Mouse (Mus musculus) hindbrain, embryonic 10.5 days (tissue): ENCODE data around the gene Rnf11. TPM values are rescaled to one million over a fixed set of nuclear protein-coding genes. Genes with fewer than 3 reads are reported as not detected.

Experiments used
- DNase-seq: peaks from one replicate; pipeline ENCODE4 v3.0.0-alpha.2; 2017; ENCODE audit warnings: low spot score
- H3K27ac ChIP-seq: fragments of 300-500 bp; sonication (generic); 2 replicates; pipeline ENCODE4 v1.5.1; 2016; ENCODE audit warnings: mild to moderate bottlenecking, moderate library complexity
- H3K27me3 ChIP-seq: fragments of 300-500 bp; sonication (generic); 2 replicates; pipeline ENCODE4 v1.6.1; 2016; ENCODE audit warnings: mild to moderate bottlenecking; ENCODE audit not compliant: poor library complexity, insufficient read depth, severe bottlenecking
- H3K36me3 ChIP-seq: fragments of 300-500 bp; sonication (generic); 2 replicates; pipeline ENCODE4 v1.6.1; 2016; ENCODE audit warnings: mild to moderate bottlenecking, moderate library complexity
- H3K4me1 ChIP-seq: fragments of 300-500 bp; sonication (generic); replicated peaks from 2 replicates; pipeline ENCODE4 v1.6.1; 2016; ENCODE audit warnings: mild to moderate bottlenecking
- H3K4me3 ChIP-seq: fragments of 300-500 bp; sonication (generic); 2 replicates; pipeline ENCODE4 v1.5.1; 2016; ENCODE audit warnings: mild to moderate bottlenecking, moderate library complexity
- H3K9me3 ChIP-seq: fragments of 300-500 bp; sonication (generic); 2 replicates; pipeline ENCODE4 v1.6.1; 2016; ENCODE audit warnings: mild to moderate bottlenecking, moderate library complexity
- WGBS: fragments of 180-500 bp; shearing (Covaris S2); methylation state at CpG from one replicate; pipeline ENCODE4 v1.1.7; 2016; 5-methylcytosine and 5-hydroxymethylcytosine counted together
- polyA plus RNA-seq: library from polyadenylated mRNA; unstranded; fragments of >200 nt; fragmentation: Nextera tagmentation; extraction: Ambion mirVana; gene quantifications from 2 replicates; pipeline ENCODE4 v1.2.1, GENCODE M21; 2016

The Rnf11 gene
- polyA plus RNA-seq, 1 experiment from 2014 or later: 30.3 TPM

DNA sequence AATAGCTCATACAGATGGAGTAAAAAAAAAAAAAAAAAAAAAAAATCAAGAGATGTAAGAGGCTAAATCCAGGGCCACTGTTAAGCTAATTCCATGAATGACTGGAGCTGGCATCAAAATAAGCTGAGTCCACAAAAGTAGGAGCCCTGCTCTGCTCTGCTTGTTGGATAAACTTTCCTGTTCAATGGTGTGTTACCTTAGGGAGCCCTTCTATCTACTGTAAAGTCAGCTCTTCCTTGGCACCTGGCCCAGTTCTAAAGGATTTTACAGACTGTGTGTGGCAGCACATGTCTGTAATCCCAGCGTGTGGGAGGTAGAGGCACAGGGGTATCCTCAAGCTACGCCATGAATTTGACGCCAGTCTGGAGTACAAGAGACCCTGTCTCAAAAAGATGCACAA, 43.5 kb downstream of the Rnf11 start:
- Histone ChIP-seq H3K9me3 (no peaks in the 10 kb centered on the region), H3K27me3 (no peaks in the 10 kb centered on the region), H3K4me1 (peaks cover 3% of the 10 kb centered on the region; the same call in 1 of the 2 replicates), H3K4me3 (no peak overlapping the region), H3K36me3 (peaks cover 11% of the 10 kb centered on the region; the same call in 1 of the 2 replicates), H3K27ac (no peak overlapping the region)
- 95% methylated on average over 3 of the region's 3 CpGs for WGBS
- DNase-seq: no peak

DNA sequence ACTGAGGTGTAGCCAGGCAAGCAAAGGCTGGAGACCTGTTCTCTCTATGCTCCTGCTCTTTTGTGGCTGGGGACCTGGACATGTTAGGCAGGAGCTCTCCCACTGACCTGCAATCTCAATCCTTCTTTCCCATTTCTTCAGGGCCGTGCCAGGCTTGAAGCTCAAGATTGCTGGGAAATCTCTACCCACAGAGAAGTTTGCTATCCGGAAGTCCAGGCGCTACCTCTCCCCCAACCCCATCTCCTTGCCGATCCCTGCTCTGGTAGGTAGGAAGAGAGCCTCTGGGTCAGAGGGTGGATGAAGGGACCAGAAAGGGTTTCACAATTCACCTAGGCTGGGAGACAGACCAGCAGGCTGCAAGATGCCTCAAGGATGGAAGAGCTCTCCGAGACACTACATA, 44.1 kb downstream of the Rnf11 start:
- peaks cover 11% of the 10 kb centered on the region; the same call in 1 of the 2 replicates for H3K36me3 ChIP-seq
- peaks cover 2% of the 10 kb centered on the region; the same call in 1 of the 2 replicates for H3K4me1 ChIP-seq
- H3K27me3 ChIP-seq: no peaks in the 10 kb centered on the region
- H3K9me3 ChIP-seq: no peaks in the 10 kb centered on the region
- 95% methylated on average over 5 of the region's 5 CpGs for WGBS
- no peak for DNase-seq
- H3K4me3 ChIP-seq: no peak overlapping the region
- H3K27ac ChIP-seq: no peak overlapping the region

DNA sequence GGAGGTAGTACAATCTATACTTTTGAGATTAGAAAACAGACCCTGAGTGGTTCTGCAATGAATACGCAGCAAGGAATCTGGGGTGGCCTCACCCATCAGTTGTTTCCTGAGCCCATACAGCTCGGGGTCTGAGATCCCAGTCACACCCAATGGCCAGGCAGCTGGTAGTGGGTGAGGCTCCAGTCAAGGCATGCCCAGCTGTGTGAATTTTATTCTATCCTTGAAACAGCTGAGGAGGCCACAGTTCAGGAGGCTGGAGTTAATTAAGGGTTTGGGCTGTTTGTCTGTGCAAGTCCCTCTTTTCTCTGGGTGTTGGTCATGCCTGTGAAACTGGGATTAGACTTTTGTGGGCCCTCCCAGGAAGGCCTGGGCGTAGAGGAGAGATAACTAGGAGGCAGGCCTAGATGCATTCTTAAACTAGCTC, 44.7 kb downstream of the Rnf11 start:
- WGBS: 78% methylated on average over 3 of the region's 3 CpGs
- Histone ChIP-seq H3K27ac (no peak overlapping the region), H3K27me3 (no peaks in the 10 kb centered on the region), H3K4me3 (no peak overlapping the region), H3K9me3 (no peaks in the 10 kb centered on the region), H3K4me1 (no peaks in the 10 kb centered on the region; the same call in 1 of the 2 replicates), H3K36me3 (peaks cover 11% of the 10 kb centered on the region; the same call in 1 of the 2 replicates)
- DNase-seq: no peak

DNA sequence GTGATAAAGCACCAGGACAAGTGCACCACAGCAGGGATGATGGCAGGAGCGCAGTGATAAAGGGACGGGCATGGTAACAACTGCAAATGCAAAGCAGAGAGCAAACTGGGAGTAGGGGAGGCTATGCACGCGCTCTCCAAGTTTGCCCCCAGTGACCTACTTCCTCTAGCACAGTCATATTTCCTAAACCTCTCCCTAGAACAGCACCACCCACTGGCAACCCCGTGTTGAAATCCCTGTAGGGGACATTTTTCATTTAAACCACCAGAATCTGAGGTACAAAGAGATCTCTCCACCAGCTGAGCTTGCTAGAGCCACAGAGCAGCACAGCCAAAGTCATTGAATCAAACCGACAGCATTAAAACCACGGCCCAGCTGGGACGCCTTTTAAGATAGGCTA, 45.4 kb downstream of the Rnf11 start:
- Histone ChIP-seq H3K27ac (no peak overlapping the region), H3K4me3 (no peak overlapping the region), H3K27me3 (no peaks in the 10 kb centered on the region), H3K9me3 (no peaks in the 10 kb centered on the region), H3K4me1 (no peaks in the 10 kb centered on the region; the same call in 1 of the 2 replicates), H3K36me3 (peaks cover 10% of the 10 kb centered on the region; the same call in 1 of the 2 replicates)
- WGBS: 78% methylated on average over 8 of the region's 8 CpGs
- DNase-seq: no peak

DNA sequence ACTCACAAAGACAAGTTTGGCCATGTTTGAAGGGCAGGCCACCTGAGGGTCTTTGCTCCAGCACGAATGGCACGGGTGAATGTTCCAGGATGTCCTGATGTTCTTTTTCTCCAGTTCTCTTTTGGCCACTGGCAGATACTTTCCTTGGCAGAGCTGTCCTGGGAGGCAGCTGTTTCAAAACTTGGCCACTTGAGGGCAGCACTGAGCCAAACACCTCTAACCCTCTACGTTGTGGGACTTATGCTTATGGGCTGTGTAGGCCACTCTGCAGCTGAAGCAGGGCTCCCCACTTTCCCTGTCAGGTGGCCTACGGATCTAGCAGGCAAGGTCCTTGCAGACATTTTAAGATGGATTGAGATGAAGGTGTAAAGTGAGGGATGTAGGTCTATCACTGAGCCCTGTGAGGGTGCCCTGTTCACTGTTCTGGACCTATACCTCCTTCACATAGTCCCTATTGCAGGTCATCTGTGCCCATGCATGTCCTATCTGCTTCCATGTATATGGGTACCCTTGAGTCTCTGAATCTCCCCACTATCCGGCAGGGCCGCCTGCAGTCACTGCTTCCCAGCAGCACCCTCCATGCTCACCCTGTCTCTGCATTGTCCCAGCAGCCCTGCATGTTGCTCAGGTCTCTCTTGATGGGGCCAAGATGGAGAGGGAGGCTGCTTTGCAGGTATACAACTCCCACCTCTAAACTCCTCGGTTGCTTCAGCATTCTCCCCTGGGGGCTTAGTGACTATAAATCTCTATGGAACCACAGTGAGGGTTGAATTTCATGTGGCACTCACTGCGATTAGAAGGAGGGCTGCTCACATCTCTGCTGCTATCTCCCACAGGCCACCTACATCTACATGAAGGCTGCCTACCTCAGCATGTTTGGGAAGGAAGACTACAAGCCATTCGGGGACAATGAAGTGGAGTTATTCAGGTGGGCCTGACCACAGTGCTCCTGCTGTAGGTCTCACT, 46.3 kb downstream of the Rnf11 start:
- Histone ChIP-seq H3K9me3 (no peaks in the 10 kb centered on the region), H3K27me3 (no peaks in the 10 kb centered on the region), H3K4me1 (peaks cover 3% of the 10 kb centered on the region; the same call in 1 of the 2 replicates), H3K36me3 (peaks cover 8% of the 10 kb centered on the region; the same call in 1 of the 2 replicates), H3K4me3 (no peak overlapping the region), H3K27ac (no peak overlapping the region)
- DNase-seq: peak; percentile 71
- WGBS: 58% methylated on average over 9 of the region's 9 CpGs

DNA sequence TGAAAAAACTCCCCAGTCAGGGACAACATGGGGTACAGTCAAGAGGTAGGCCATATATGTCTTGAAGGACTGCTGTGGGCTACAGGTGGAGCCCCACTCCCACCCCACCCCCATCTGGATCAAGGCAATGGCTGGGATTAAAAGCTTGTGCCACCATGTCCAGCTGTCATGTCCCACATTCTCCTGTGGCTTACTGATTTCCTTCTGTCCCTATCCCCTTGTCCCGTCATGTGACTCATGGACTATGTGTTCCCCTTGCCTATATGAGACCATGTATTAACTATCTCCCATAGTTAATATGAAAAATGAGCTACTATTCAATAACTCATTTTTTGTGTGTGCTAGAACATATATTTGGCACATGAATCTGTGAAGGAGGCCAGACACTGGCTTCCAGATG, 50.3 kb downstream of the Rnf11 start:
- no peak overlapping the region for H3K4me3 ChIP-seq
- 94% methylated on average over 1 of the region's 1 CpGs for WGBS

DNA sequence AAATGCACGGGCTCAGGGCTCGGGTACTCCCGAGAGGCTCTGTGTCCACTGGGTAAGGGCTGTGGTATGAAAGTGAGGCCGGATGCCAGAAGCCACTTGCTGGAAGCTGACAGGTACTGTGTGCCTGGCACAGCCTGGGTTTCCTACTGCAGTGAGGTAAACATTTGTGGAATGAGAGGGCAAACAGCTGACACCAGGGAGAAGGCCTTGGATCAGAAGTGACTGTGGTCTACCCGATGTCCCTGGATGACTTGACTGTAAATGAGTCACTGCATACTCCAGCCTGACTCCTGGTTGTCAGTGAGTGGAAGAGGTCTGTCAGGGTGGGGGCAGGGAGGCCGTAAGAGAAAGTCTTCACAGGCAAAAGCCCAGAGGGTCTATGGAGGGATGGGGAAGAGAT, 50.9 kb downstream of the Rnf11 start:
- WGBS: 82% methylated on average over 6 of the region's 6 CpGs
- H3K9me3 ChIP-seq: no peaks in the 10 kb centered on the region
- no peak for DNase-seq
- H3K4me3 ChIP-seq: no peak overlapping the region
- peaks cover 24% of the 10 kb centered on the region for H3K4me1 ChIP-seq
- H3K36me3 ChIP-seq: no peaks in the 10 kb centered on the region
- no peak overlapping the region for H3K27ac ChIP-seq
- H3K27me3 ChIP-seq: no peaks in the 10 kb centered on the region

More for the DNA sequence above, 50.3 kb downstream of the Rnf11 start:
- H3K4me1 ChIP-seq: peaks cover 24% of the 10 kb centered on the region
- H3K9me3 ChIP-seq: no peaks in the 10 kb centered on the region
- H3K36me3 ChIP-seq: no peaks in the 10 kb centered on the region
- no peak for DNase-seq
- H3K27ac ChIP-seq: no peak overlapping the region
- H3K27me3 ChIP-seq: no peaks in the 10 kb centered on the region

DNA sequence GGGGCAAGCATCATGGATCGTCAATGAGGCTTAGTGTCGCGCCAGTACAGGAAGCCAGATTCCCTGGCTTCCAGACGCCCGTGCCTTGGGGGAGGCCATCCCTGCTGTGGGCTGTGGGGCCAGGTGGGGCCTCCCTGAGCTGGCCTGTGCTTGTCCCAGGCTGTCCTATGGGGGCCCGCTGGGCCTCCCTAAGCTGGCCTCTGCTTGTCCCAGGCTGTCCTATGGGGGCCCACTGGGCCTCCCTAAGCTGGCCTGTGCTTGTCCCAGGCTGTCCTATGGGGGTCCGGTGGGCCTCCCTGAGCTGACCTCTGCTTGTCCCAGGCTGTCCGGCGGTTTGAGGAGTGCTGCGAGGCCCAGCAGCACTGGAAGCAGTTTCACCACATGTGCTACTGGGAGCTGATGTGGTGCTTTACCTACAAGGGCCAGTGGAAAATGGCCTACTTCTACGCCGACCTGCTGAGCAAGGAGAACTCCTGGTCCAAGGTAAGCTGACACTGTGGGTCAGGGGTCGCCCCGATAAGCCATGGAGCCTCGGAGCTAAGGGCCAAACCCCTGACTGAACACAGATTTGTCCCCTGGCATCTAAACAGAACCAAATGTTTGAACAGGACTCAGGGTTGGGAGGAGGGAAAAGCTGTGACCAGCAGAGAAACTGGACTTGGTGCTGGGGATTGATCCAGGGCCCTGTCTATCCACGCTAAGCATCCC, 51.7 kb downstream of the Rnf11 start:
- no peak overlapping the region for H3K4me3 ChIP-seq
- H3K9me3 ChIP-seq: no peaks in the 10 kb centered on the region
- DNase-seq: no peak
- WGBS: 71% methylated on average over 16 of the region's 16 CpGs
- H3K36me3 ChIP-seq: no peaks in the 10 kb centered on the region
- peak overlapping the region; percentile 74 for H3K27ac ChIP-seq
- H3K27me3 ChIP-seq: no peaks in the 10 kb centered on the region
- peaks cover 24% of the 10 kb centered on the region for H3K4me1 ChIP-seq

DNA sequence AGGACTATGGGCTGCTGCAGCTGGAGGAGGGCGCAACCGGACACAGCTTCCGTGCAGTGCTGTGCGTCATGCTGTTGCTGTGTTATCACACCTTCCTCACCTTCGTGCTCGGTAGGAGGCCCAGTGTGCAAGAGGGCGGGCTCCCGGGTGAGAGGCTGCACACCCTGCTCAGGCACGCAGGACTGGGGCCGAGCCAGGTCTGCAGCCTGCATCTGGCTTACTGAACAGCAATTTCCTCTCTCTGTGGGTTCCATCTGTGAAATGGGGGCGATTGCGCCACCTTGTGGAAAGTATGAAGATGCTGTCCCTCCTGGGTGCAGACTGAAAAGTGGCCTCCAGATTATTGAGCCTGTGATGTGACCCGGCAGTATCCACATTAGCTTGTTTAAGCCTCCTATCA, 53.7 kb downstream of the Rnf11 start:
- H3K27me3 ChIP-seq: no peaks in the 10 kb centered on the region
- no peak overlapping the region for H3K4me3 ChIP-seq
- H3K9me3 ChIP-seq: no peaks in the 10 kb centered on the region
- H3K36me3 ChIP-seq: no peaks in the 10 kb centered on the region
- 59% methylated on average over 13 of the region's 13 CpGs for WGBS
- H3K4me1 ChIP-seq: peaks cover 24% of the 10 kb centered on the region
- peak; percentile 43 for DNase-seq
- H3K27ac ChIP-seq: no peak overlapping the region

DNA sequence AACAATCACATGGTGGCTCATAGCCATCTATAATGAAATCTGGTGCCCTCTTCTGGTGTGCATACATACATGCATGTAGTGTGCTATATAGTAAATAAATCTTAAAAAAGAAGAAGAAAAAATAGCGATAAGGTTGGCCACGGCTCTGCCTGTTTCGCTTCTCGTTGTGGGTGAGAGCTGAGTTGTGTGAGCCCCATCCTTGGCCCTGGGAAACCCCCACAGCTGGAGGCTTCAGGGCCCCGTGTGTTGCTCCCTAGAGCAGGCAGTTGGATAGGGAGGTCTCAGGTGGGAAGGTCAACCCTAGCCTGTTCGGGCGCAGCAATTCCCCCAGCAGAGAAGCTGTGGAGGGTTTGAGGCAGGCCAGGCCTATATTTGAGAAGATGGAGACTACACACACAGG, 54.3 kb downstream of the Rnf11 start:
- Histone ChIP-seq H3K27ac (no peak overlapping the region), H3K4me3 (no peak overlapping the region), H3K4me1 (peaks cover 24% of the 10 kb centered on the region), H3K27me3 (no peaks in the 10 kb centered on the region), H3K9me3 (no peaks in the 10 kb centered on the region), H3K36me3 (no peaks in the 10 kb centered on the region)
- DNase-seq: no peak
- 92% methylated on average over 7 of the region's 7 CpGs for WGBS

DNA sequence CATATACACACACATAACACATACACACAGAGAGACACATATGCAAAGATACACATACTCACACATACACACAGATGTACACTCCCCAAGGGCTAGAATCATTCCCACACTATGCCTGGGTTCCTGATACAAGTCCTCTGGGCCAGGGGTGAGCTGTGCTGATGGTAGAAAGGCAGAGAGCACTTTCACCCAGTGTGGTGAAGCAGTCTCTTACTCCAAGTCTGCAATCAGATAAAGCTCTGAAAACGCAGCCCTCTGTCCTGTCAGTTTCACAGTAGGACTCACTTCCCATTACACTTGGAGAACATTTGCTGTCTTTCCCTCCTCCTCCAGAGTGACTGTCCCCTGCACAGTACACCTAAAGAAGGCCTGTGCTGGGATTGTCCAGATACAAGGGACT, 57.5 kb downstream of the Rnf11 start:
- Histone ChIP-seq H3K9me3 (no peaks in the 10 kb centered on the region), H3K36me3 (no peaks in the 10 kb centered on the region), H3K4me1 (peaks cover 13% of the 10 kb centered on the region), H3K27ac (no peak overlapping the region), H3K4me3 (no peak overlapping the region), H3K27me3 (no peaks in the 10 kb centered on the region)
- 72% methylated on average over 1 of the region's 1 CpGs for WGBS
- no peak for DNase-seq

DNA sequence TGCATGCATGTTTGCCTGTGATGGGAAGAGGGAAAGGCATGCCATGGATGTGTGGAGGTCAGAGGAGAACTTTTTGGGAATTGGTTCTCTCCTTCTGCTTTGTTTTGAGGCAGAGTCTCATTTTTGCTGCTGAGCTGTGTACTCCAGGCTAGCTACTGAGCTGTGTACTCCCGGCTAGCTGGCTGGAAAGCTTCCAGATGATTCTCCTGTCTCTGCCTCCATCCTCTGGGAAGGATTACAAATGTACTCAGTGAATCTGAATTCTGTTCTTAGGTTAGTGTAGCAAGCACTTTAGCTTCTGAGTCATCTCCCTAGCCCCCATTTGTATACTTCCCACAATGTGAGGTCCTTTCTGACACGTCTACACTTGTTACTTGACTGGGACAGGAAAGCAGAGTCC, 61.1 kb downstream of the Rnf11 start:
- H3K27ac ChIP-seq: no peak overlapping the region
- H3K36me3 ChIP-seq: no peaks in the 10 kb centered on the region
- no peak for DNase-seq
- H3K27me3 ChIP-seq: no peaks in the 10 kb centered on the region
- peaks cover 13% of the 10 kb centered on the region for H3K4me1 ChIP-seq
- WGBS: 79% methylated on average over 2 of the region's 2 CpGs
- no peak overlapping the region for H3K4me3 ChIP-seq
- no peaks in the 10 kb centered on the region for H3K9me3 ChIP-seq

DNA sequence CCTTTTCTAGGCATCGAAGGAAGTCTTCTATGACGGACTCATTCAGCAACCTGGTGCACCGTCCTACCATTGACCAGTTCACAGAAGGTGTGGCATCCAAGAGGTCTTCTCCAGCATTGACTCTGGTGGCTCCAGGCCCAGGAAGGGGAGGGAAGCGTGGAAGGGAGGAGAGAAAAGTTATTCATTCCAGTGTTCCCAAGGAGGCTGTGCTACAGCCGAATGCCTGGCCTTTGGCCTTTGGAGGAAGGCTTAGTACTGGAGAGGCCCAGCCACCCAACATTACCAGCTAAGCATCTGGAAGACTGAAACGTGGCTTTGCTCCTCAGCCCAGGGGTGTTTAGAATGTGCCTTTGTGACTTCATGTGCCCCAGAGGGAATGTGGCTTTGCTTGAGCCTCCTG, 62.1 kb downstream of the Rnf11 start:
- Histone ChIP-seq H3K27me3 (no peaks in the 10 kb centered on the region), H3K4me1 (peaks cover 13% of the 10 kb centered on the region), H3K27ac (no peak overlapping the region), H3K4me3 (no peak overlapping the region), H3K9me3 (no peaks in the 10 kb centered on the region), H3K36me3 (no peaks in the 10 kb centered on the region)
- WGBS: 76% methylated on average over 6 of the region's 6 CpGs
- DNase-seq: no peak
